Mouse (Mus musculus): ENCODE measurements around the gene Trim60.

GRCm38 (mm10) chr8:65047801-65048200, 29.4 kb upstream of the Trim60 start:
- TF ChIP-seq CTCF (IDR thresholded peaks at IDR 0.05; ENCODE audit: insufficient read depth, low read depth, low read length) (no peak), POLR2A (IDR thresholded peaks at IDR 0.05; ENCODE audit: insufficient read depth, low read depth, low read length) (no peak)
